Mouse (Mus musculus): Measurements from ENCODE around the gene Ppp4r3a.

Gene Ppp4r3a

DNA sequence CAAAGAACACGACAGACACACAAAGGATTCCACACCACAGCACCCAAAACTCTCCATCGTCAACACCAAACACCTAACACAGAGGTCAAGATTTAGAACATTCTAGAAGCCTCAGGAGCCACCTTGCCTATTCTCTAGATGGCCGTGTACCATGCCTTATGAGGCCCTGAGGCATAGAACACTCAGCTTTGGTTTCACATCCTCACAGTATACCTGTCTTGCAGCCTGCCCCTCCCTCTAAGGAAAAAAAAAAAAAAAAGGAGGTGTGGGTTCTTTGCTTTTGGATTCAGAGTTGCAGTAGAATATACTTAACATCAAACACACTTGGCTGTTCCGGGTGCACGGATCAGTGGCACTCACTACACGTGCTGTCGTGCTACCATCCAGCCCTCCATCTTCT lies 72.5 kb downstream of the Ppp4r3a start:
- DNase-seq: no peak

DNA sequence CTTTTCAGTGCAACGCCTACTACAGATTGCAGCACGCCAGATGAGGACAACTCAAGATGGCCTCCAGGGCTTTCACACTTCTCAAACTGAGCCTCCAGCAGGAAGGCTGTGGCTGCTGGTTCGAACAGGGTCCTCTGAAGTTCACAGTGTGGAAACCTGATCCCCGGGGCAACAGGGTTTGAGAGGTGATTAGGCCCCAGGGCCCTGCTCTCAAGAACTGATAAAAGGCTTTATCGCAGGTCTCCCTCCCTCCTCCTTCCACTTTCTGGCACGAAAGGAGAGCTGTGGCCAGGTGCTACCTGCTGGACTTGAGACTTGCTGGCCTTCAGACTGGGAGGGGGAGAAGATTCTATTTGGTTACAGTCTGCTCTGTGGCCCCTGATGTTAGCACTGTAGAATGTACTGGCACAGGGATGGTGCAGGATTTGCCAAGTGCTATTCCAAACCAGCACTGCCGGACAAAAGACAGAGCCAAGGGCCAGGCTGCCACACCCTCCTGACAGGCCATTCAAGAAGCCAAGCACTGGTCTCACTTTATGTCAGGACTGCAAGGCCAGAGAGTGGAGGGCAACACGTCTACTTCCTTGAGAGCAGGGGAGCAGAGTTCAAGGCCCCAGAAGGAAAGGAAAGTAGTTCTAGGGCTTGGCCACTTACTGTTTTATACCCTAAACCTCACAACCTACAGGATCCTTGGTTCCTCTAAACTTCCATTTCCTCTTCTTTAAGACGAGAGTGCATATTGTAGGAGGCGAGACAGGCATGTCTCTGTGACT lies 73.2 kb downstream of the Ppp4r3a start:
- peak; percentile 79 for DNase-seq

DNA sequence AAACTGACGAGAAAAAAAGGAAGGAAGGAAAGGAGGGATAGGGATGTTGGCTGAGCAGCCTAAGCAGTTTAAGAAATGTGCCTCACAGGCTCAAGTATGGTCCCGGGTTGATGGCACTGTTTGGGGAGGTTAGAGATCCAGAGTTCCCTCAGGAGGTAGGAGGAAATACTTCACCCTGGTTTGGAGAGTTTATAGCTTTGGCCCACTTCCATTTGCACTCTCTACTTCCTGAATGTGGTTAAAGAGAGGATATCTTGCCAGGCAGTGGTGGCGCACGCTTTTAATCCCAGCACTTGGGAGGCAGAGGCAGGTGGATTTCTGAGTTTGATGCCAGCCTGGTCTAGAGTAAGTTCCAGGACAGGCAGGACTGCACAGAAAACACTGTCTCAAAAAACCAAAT lies 74.3 kb downstream of the Ppp4r3a start:
- no peak for DNase-seq

DNA sequence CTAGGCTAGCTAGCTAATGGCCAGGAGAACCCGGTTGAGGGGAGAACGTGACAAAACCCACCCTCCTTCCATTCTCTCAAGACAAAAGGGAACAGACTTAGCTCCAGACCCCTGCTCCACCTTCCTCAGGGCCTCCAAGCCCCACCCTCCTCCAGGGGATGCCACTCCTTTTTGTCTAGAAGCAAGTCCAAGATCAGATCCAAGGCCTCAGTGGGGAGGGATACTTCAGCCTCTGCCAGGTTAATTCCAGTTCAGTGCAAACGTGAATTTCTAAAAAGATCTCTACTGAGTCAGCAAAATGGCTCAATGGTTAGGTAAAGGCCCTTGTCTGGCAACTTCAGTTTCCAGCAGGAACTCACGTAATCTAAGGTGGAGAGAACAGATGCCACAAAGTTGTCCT lies 74.9 kb downstream of the Ppp4r3a start:
- no peak for DNase-seq

DNA sequence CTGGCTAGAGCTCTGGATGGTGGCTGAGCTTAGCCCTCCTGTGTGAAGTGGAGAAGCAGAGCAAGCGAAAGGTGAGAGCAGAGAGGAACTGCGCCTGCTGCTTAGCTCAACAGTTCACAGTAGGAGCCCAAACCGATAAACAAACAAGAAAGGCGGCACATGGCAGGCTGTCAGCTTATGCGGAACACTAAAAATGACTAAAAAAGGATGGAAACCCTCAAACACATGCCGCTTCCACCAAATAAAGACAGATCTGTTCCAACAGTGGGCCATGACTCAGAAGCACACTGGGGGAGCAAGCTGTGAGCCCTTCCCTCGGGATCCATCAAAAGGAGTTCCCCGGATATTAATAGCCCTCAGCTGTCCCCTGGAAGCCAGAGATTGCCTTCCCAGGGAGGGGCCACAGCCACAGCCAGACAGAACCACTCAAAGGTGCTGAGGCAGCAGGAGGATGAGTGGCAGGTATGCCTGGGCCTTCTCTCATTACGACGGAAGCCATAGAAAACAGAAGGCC lies 75.5 kb downstream of the Ppp4r3a start:
- no peak for DNase-seq

DNA sequence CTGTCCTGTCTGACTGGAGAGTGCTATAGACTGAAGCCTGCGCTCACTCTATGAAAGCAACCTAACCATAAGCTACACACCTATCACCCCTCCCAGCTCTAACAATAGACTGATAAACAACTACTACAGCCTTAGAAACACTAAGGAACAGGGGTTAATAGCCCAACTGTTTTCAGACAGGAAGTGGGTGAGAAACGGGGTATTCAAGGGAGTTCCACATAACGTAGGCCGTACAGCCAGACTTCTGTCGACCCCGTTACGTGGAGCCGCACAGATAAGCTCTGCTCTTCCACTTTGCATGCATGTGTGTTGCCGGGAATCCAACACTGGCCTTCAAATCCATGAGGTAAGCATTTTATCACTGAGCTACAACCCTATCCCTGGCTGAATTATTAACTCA lies 76.1 kb downstream of the Ppp4r3a start:
- DNase-seq: no peak

DNA sequence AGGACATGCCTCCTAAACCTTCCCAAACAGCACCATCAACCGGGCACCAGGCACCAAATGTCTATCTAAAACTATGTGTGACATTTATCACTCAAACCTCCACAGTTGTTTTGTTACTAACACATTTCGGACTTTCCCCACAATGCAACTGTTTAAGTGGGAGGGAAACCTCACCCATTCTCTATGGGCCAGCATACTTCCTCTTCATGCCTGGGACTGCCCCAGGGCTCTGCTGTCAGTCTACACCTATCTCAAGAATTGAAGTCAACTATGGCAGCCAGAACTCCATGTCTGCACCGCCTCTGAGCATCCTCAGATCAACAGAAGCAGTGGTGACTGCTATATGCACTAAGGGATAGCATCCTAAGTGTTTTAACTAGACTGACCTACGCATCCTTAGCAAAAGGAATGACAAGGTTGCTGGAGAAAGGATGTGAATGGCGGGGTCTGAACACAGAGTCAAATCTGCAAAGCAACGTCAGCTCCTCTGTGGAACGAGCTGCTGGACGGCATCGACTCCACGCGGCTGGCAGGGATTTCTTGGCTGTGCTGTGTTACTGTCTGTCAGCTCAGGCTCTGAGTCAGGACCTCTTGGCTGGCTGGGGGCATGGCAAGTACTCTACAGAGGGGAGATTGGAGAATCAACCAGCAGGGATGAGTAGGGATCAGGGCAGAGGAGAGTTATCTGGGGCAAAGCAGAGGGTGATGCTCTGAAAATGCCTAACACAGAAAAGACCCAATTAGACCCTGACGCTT lies 77.7 kb downstream of the Ppp4r3a start:
- DNase-seq: no peak

DNA sequence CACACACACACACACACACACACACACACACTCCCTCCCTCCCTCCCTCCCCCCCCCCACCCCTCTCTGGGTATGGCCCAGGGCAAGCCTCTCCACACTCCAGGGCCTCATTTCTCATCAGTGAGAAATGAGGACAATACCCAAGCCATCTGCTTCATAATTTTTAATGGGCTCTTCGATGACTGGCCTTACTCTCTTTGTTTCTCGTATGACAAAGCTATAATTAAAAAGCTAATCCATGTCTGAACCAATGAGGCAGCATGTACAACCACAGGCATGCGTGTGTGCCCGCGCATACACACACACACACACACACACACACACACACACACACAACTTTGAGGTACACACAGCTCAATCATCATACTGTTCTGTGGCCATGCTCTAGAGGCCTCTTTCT lies 78.5 kb downstream of the Ppp4r3a start:
- no peak for DNase-seq

DNA sequence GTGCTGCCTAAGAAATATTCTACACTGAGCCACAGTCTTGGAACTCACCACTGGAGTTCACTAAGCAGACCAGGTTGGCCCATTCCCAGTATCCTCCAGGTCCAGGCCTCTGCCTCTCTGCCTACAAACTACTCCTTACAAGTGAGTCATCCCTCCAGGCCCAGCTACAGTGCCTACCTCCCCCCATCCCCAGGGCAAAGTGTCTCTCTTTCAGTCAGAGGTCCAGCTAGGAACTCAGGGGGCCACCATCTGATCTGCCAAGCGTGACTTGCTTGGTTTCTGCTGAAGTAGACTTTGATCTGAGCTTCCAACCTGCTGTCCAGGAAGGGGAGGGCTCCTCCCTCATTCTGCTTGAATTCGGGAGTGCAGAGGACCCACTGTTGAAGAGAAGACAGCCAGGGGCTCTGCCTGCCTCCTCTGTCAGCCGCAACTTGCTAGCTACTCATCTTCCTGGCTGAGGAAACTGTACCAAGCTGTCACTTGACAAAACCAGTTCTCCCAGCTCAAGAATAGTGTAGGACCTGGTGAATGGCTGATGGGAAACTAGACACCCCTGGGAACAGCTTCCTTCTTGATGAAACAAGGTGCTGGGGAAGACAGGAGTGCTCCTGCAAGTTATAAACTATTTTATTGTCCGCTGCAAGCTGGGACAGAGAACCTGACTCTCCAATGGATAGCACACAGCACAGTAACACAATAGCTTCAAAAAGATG lies 80.5 kb downstream of the Ppp4r3a start:
- peak; percentile 93 for DNase-seq

DNA sequence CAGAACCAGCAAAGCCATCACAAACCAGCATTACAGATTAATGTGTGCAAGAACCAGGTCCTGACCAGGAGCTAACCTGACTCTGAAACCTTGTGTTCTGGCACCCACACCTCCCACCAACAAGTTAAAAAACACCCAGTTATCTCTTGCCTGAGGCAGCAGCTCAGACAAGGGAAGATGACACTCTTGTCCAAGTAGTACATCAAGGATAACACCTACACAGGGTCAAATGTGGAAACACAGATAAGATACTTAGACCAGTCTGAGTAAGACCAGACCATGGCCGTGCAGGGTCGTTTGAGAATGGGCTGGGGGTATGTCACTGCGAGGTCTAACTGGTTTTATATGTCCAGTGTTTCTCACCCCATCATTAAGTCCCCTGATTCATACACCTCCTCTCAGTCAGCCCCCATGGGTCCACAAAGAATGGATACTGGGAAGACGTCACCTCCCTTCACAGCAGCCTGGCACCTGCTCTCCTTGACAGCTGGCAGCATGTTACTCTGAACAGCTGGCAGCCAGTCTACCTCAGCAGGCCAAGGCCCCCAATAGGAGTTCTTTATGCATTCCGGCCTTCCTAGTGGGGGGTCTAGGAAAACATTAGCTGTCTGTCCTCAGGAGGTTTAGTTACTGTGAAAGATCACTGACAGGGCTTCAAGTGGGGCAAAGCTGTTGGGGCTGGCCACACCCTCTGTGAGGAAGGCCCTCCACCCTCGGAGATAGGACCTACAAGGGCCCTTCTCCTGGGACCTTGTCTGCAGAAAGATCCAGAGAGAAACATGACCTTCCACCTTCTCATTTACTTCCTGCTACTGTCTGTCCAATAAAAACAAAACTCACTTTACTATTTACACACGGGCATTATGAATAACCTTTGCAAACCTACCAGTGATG lies 84.2 kb downstream of the Ppp4r3a start:
- no peak for DNase-seq

DNA sequence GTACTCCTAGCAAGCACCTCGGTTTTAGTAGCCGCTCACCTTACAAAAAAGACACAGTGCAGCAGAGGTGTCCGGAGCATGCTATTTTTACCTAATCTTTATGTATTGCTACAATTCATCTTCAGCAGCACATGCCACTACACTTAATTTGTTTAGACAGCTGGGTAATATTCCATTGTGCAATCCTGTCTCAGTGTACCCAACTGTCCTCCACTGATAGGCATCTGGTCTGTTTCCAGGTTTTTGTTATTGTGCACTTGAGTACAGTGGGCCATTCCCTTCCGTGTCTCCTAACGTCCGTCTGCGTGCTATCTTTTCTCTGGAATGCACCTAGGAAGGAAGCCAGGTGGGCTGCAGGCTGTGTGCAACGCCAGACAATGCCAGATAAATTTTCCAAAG lies 84.9 kb downstream of the Ppp4r3a start:
- no peak for DNase-seq

DNA sequence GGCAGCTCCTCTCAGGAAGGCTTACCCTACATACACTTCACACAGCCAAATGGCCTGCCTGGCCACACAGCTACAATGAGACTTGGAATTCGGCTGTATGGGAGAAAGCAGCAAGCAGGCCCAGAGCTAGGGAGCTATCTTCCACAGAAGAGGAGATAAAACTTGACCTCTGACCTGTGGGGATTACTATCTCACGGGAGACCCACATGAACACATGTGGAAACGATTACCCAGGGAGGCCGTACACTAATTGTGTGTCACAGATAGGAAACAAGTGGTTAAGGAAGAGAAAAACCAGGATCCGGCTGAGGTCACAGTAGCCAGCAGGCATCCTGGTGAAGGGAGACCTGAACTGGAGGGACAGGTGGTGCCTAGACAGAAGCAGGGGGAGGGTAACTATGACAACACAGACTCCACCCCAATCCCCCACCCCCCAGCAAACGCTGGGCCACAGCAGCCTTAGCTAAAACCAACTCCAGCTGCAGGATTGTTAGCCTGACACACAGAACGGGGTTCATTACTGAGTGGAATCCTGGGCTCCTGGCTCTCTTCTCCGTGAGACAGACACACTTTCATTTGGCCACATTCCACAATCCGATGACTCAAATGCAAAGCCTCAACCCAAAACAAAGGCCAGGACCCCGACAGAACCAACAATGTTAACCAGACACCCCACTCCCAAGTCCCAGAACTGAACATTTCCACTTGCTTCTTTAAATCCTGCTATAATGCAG lies 85.5 kb downstream of the Ppp4r3a start:
- no peak for DNase-seq

DNA sequence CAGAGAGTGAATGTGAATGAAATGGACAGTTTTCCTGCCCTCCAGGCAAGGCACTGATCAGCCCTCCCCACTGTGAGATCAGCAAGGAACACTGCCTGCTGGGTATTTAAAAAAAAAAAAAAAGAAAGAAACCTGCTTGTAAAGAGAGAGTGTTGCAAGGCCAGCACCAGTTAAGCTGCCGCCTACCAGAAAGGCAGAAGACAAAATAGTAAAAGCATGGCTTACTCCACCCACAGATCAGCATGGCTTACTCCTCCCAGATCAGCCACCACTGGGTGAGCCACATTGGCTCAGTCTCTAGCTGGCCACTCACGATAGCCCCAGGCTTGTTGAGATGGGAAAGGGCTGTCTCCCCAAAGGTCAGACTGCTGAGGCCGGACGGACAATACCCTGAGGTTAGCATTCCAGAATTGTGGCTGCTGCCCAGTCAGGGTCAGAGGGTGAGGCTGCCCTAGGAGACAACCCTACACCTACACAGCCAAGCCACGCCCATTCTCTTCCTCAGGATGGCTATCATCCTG lies 87.1 kb downstream of the Ppp4r3a start:
- DNase-seq: peak; percentile 73

DNA sequence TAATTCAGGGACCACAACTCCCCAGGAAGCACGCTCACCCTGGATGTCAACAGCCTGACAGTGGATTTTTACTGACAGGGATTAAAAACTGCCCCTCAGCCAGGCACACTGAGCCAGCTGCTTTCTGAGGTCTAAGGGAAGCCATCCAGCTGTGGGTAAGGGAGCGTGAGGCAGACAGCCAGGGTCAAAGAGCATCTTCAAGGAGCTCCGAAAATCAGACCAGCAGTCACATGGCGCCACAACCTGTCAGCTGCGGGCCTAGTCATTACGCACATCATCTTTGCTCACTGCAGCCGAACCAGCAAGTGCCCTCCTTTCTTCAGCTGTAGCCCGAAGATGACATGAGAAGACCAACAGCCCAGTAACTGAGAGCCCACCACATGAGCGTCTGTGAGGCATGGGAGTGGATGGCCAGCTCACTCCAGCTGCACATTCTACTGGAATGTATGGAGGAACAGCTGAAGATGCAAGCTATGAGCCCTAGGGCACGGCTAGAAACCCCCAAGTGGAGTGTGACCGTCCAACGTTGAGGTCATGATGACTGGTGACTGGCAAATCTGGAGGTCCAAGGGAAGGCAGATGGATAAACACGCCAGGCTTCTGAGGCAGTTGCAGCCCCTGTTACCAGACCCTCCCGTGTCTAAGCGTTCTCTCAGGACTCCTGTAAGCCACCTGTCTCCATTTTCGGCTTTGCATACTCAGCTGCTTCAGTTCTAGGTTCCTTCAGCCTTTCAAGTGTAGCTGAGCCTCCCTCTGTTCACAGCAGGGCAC lies 87.7 kb downstream of the Ppp4r3a start:
- peak; percentile 79 for DNase-seq

DNA sequence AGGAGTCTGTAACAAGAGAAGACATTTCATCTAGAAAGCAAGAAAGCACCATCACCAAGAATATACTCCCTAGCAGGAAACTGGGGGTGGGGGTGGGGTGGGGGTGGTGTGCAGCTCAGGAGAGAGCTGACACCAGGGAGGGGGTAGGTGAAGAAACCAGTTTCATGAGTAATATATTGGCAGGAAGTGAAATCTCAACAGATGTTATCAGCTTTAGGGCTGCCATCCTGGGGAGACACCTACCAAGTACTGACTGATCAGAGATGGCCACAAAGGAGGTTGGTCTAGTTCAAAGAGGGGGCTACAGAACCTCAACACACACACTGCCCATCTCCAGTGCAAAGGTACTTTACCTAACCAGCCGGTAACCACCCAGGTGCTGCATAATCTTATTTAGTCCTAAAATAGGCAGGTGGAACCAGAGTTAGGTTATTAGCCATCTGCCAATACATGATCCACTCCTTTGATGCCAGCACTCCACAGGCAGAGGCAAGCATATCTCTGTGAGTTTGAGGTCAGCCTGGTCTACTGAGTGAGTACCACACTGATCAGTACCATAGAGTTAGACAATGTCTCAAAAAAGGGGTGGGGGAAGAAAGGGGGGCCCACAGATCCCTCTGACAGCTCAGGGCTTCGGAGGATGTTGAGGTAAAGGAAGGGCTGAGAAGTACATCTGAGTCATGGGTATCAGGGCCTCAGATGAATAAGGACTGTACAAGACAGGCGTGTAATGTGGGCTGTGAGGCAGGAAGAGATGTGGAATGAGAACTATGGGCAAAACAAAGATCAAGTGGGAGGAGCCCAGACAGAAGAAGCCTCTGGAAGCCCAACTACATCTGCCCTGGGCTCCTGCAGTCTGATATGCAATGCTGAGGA lies 89.1 kb downstream of the Ppp4r3a start:
- DNase-seq: no peak

DNA sequence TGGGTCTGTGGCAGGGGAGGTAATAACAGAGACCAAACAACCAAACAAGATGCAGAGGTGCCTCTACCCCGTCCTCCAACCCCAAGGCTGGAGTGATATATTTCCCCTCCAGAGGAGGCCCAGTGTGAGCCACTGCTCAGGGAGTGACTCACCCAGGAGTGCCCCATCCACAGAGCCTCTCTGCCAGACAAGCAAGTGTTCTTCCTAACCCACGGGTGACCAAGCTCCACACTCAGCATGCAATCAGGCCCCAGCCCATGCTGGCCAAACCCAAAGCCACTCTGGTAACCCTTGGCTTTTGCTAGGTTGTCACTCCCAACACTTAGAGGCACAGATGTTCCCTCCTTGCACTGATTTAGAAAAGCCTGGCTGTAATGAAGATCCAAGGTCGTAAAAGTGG lies 90.4 kb downstream of the Ppp4r3a start:
- no peak for DNase-seq

DNA sequence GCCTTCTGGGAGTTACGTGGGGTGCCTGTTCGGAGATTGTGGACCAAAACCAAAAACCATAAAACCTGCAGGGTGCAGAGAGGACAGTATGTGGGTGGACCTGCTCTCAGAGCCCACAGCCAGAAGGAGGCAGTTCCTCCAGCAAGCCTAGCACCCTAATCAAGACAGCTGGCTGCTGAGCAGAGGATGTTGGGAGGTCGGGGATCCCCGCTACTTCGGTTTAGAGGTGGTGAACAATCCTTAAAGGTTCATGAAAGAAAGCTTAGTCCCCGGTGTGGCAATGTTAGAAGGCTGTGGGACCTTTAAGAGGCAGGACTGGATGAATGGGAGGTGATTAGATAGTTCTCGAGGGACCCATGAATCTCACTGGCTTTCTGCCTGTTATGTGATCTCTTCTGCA lies 91.0 kb downstream of the Ppp4r3a start:
- no peak for DNase-seq

DNA sequence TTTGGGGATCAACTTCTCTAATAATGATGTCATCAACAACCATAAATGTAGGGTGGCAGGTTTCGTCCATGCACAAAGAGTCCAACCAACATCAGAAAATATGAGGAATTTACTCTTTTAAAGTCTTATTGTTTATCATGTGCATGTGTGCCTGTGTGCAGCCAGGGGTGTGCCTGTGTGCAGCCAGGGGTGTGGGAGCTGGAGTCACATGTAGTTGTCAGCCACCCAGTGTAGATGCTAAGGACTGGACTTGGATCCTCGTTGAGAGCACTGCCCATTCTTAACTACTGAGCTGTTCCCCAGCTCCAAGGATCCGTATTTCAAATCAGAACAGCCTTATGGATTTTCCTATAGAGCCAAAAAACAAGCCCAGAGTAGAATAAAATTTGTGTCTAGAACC lies 92.4 kb downstream of the Ppp4r3a start:
- DNase-seq: no peak

DNA sequence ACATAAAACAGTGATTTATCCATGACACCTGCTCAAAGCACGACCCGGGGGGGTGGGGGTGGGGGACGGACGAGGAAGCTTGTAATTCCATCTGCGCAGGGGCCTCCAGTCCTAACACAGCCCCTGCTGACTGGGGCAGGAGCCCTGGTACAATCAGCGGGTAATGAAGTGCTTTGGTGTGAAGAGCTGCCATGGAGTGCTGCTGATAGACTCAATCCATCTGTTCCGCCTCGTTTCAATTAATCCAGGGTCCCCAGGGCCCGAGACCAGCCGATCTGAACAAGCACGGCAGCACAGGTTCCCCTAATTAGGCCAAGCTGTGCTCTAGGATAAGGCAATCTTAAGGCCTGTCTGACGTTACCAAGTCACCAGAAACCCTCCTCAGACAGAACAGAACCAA lies 93.2 kb downstream of the Ppp4r3a start:
- no peak for DNase-seq

DNA sequence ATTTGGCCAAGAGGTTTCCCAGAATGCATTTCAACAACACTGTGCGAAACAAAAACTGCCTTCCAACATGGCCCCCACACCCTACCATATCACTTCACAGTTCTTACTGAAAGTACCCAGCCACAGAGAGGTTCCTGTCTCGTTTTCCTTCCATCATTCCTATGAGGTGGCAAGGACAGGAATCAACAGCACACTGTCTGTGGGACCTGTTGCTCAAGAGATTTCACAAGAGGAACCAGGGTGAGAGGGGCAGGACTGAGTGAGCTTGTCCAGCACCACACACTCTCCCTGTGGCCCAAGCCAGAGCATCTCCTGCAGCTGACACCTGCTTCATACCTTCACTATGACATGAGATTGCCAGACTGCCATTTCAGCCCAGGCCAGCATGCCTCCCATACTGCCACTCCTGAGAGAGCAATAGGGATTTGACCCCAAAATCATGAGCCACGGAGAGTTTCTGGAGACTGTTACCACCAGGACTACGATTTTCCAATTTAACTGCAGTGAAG lies 93.7 kb downstream of the Ppp4r3a start:
- no peak for DNase-seq

All from kidney, adult 11 months (tissue).